In genomic region chr1:130743775-130744174, GRCm38 (mm10) we compare ENCODE assay signal across 26 mouse cellular contexts. TPM values are rescaled to one million over a fixed set of nuclear protein-coding genes. Genes with fewer than 3 reads are reported as not detected.
DNase-seq lines count a peak whose midpoint lies in the region; ATAC-seq lines count a peak whose summit lies in the region.
"Had no signal": no experiment of that assay in that cellular context is flagged by ENCODE, and none has a peak within 500 bp of the region (broad histone marks: within the 10 kb centered on the region; RNA-seq: fewer than 3 reads in every experiment).

No protein-coding gene starts in this region.

- DNase-seq in heart, postnatal 14 days = no peak
- peak; percentile 36 for DNase-seq in thymus, postnatal 0 days (ENCODE audit: low spot score)
- DNase-seq in thymus, adult 18-20 months = no peak
- no peak for DNase-seq in spleen, postnatal 10 days (ENCODE audit: low spot score in 2 of 2)
- DNase-seq: adrenal gland, adult 8-10 months; cerebellum, adult 11 months; cerebellum, postnatal 14 days; embryo, embryonic 11 days; gastrocnemius, postnatal 36 days; lung, postnatal 14 days; right cerebral cortex, postnatal 25 days had no signal

- H3K4me3 ChIP-seq in heart, embryonic 11.5 days (ENCODE audit: low read depth, low read length) = no peak overlapping the region
- no peak overlapping the region for H3K4me3 ChIP-seq in liver, embryonic 16.5 days (ENCODE audit: low read depth, low read length)
- no peak overlapping the region for H3K4me3 ChIP-seq in midbrain, embryonic 13.5 days (replicated peaks)
- H3K4me3 ChIP-seq: forebrain, embryonic 12.5 days; heart, embryonic 12.5 days had no signal

- H3K9ac ChIP-seq in heart, embryonic 11.5 days (ENCODE audit: low read depth, low read length) = no peak overlapping the region
- peak overlapping the region; percentile 44 for H3K9ac ChIP-seq in liver, embryonic 16.5 days (ENCODE audit: low read depth, low read length)
- H3K9ac ChIP-seq in midbrain, embryonic 13.5 days (replicated peaks) = no peak overlapping the region
- H3K9ac ChIP-seq: forebrain, embryonic 12.5 days; heart, embryonic 12.5 days had no signal

- no peaks in the 10 kb centered on the region for H3K9me3 ChIP-seq in heart, embryonic 11.5 days (replicated peaks; ENCODE audit: control insufficient read depth, low read length)
- H3K9me3 ChIP-seq in liver, embryonic 16.5 days (replicated peaks; ENCODE audit: control insufficient read depth, low read length) = no peaks in the 10 kb centered on the region
- no peaks in the 10 kb centered on the region for H3K9me3 ChIP-seq in midbrain, embryonic 13.5 days
- H3K9me3 ChIP-seq: forebrain, embryonic 12.5 days; heart, embryonic 12.5 days had no signal

- peaks cover 15% of the 10 kb centered on the region for H3K4me1 ChIP-seq in heart, embryonic 11.5 days (ENCODE audit: control insufficient read depth, insufficient read depth, low read length)
- peaks cover 77% of the 10 kb centered on the region for H3K4me1 ChIP-seq in liver, embryonic 16.5 days (ENCODE audit: control insufficient read depth, low read depth, low read length)
- no peaks in the 10 kb centered on the region for H3K4me1 ChIP-seq in midbrain, embryonic 13.5 days (replicated peaks)
- H3K4me1 ChIP-seq: forebrain, embryonic 12.5 days had no signal

- peak overlapping the region; percentile 29; the same call in 1 of the 2 replicates for H3K27ac ChIP-seq in heart, embryonic 11.5 days (ENCODE audit: low read depth, low read length)
- peak overlapping the region; percentile 97 for H3K27ac ChIP-seq in liver, embryonic 16.5 days (ENCODE audit: low read length)
- no peak overlapping the region for H3K27ac ChIP-seq in midbrain, embryonic 13.5 days
- H3K27ac ChIP-seq: forebrain, embryonic 12.5 days; kidney, postnatal 0 days had no signal

- no peak overlapping the region for H3K4me2 ChIP-seq in heart, embryonic 11.5 days
- peak overlapping the region; percentile 53 for H3K4me2 ChIP-seq in liver, embryonic 16.5 days (ENCODE audit: low read depth, low read length)
- no peak overlapping the region for H3K4me2 ChIP-seq in midbrain, embryonic 13.5 days (replicated peaks)
- H3K4me2 ChIP-seq: forebrain, embryonic 12.5 days; heart, embryonic 12.5 days had no signal

- no peaks in the 10 kb centered on the region for H3K27me3 ChIP-seq in heart, embryonic 11.5 days (ENCODE audit: control insufficient read depth, insufficient read depth, low read length)
- no peaks in the 10 kb centered on the region for H3K27me3 ChIP-seq in liver, embryonic 16.5 days (ENCODE audit: control insufficient read depth, insufficient read depth, low read depth, low read length)
- no peaks in the 10 kb centered on the region for H3K27me3 ChIP-seq in midbrain, embryonic 13.5 days
- H3K27me3 ChIP-seq: forebrain, embryonic 12.5 days; heart, embryonic 12.5 days had no signal

- whole genome bisulfite sequencing in heart, embryonic 11.5 days (ENCODE audit: insufficient replicate concordance) = 61% methylated on average over 1 of the region's 1 CpGs
- 38% methylated on average over 1 of the region's 1 CpGs for WGBS in liver, embryonic 16.5 days (ENCODE audit: insufficient replicate concordance)
- WGBS in midbrain, embryonic 13.5 days = 100% methylated on average over 1 of the region's 1 CpGs

- H3K36me3 ChIP-seq in heart, embryonic 11.5 days (ENCODE audit: control insufficient read depth, insufficient read depth, low read length) = no peaks in the 10 kb centered on the region
- peaks cover 8% of the 10 kb centered on the region; the same call in 1 of the 2 replicates for H3K36me3 ChIP-seq in liver, embryonic 16.5 days (ENCODE audit: control insufficient read depth, insufficient read depth)
- H3K36me3 ChIP-seq in midbrain, embryonic 13.5 days = no peaks in the 10 kb centered on the region
- H3K36me3 ChIP-seq: forebrain, embryonic 12.5 days; heart, embryonic 12.5 days had no signal

- no peak for ATAC-seq in heart, embryonic 11.5 days (replicated peaks; ENCODE audit: insufficient number of reproducible peaks, low FRiP score, low TSS enrichment)
- no peak for ATAC-seq in liver, embryonic 16.5 days (ENCODE audit: low read depth)
- ATAC-seq in inflammation-experienced regulatory T-cells, adult 6 months = no peak
- no peak for ATAC-seq in midbrain, embryonic 13.5 days

- intact Hi-C loops in heart, postnatal 14 days (cut with DNase I) = no loop called here

RNA-seq across cellular contexts. Expression of gene AA986860, which starts 12.0 kb away (rescaled TPM):
- polyA plus RNA-seq in heart, embryonic 11.5 days (2014; fragmentation: Nextera tagmentation; extraction: Ambion mirVana) = 0.69 and 1.2 TPM in 2 replicates
- under 1 TPM; 0.57 to 0.73 TPM for total RNA-seq in heart, postnatal 14 days (2021)
- polyA plus RNA-seq in thymus, postnatal 0 days (2015; fragmentation: Nextera tagmentation; extraction: Ambion mirVana) = 0.75 and 1.1 TPM in 2 replicates
- 6.2 and 7.3 TPM in 2 replicates for polyA plus RNA-seq in liver, embryonic 16.5 days (2015; fragmentation: Nextera tagmentation; extraction: Ambion mirVana)
- under 1 TPM in 1 of 3 experiments, not detected in 2; 0.36 TPM for polyA plus RNA-seq in inflammation-experienced regulatory T-cells, adult 6 months (2017; shearing (Covaris generic))
- 0.43 and 0.71 TPM in 2 replicates for polyA plus RNA-seq in midbrain, embryonic 13.5 days (2015; fragmentation: Nextera tagmentation; extraction: Ambion mirVana)

RNA-seq across cellular contexts. Expression of gene Pfkfb2, which starts 14.7 kb away (rescaled TPM):
- 4.8 and 5.4 TPM in 2 replicates for polyA plus RNA-seq in heart, embryonic 11.5 days (2014; fragmentation: Nextera tagmentation; extraction: Ambion mirVana)
- 10 to 100 TPM; 65.7 to 70.8 TPM for total RNA-seq in heart, postnatal 14 days (2021)
- polyA plus RNA-seq in thymus, postnatal 0 days (2015; fragmentation: Nextera tagmentation; extraction: Ambion mirVana) = 3.6 and 3.8 TPM in 2 replicates
- polyA plus RNA-seq in liver, embryonic 16.5 days (2015; fragmentation: Nextera tagmentation; extraction: Ambion mirVana) = 5.1 and 5.2 TPM in 2 replicates
- 1 to 10 TPM in 2 of 3 experiments, under 1 TPM in 1; 0.68 to 4.3 (median 2.6) TPM for polyA plus RNA-seq in inflammation-experienced regulatory T-cells, adult 6 months (2017; shearing (Covaris generic))
- polyA plus RNA-seq in midbrain, embryonic 13.5 days (2015; fragmentation: Nextera tagmentation; extraction: Ambion mirVana) = 21.3 and 21.5 TPM in 2 replicates

RNA-seq across cellular contexts. Expression of gene Yod1, which starts 26.6 kb away (rescaled TPM):
- polyA plus RNA-seq in heart, embryonic 11.5 days (2014; fragmentation: Nextera tagmentation; extraction: Ambion mirVana) = 6.5 and 11.1 TPM in 2 replicates
- total RNA-seq in heart, postnatal 14 days (2021) = 1 to 10 TPM; 6.3 to 6.6 TPM
- 14.8 and 17.2 TPM in 2 replicates for polyA plus RNA-seq in thymus, postnatal 0 days (2015; fragmentation: Nextera tagmentation; extraction: Ambion mirVana)
- 40.7 and 43.1 TPM in 2 replicates for polyA plus RNA-seq in liver, embryonic 16.5 days (2015; fragmentation: Nextera tagmentation; extraction: Ambion mirVana)
- polyA plus RNA-seq in inflammation-experienced regulatory T-cells, adult 6 months (2017; shearing (Covaris generic)) = 10 to 100 TPM; 15.7 to 23.2 (median 19.5) TPM
- polyA plus RNA-seq in midbrain, embryonic 13.5 days (2015; fragmentation: Nextera tagmentation; extraction: Ambion mirVana) = 20.5 and 23.5 TPM in 2 replicates

RNA-seq across cellular contexts. Expression of gene Gm29427, which starts 28.2 kb away (rescaled TPM):
- polyA plus RNA-seq in heart, embryonic 11.5 days (2014; fragmentation: Nextera tagmentation; extraction: Ambion mirVana) = not detected in 2 replicates
- not detected for total RNA-seq in heart, postnatal 14 days (2021)
- polyA plus RNA-seq in thymus, postnatal 0 days (2015; fragmentation: Nextera tagmentation; extraction: Ambion mirVana) = not detected in 2 replicates
- polyA plus RNA-seq in liver, embryonic 16.5 days (2015; fragmentation: Nextera tagmentation; extraction: Ambion mirVana) = not detected in 2 replicates
- not detected for polyA plus RNA-seq in inflammation-experienced regulatory T-cells, adult 6 months (2017; shearing (Covaris generic))
- polyA plus RNA-seq in midbrain, embryonic 13.5 days (2015; fragmentation: Nextera tagmentation; extraction: Ambion mirVana) = 0.09 TPM in 1 of 2 replicates, not detected in the other
- total RNA-seq: gastrocnemius, postnatal 36 days; hematopoietic stem cell, adult 5-6 weeks; layer of hippocampus, adult 18-20 months; left cerebral cortex, postnatal 36 days; liver, adult 2 months; megakaryocyte-erythroid progenitor cell, adult 5-6 weeks; monocyte, adult 5-6 weeks had no signal
- polyA plus RNA-seq: brain, embryonic 14.5 days; forebrain, embryonic 12.5 days; heart, embryonic 12.5 days; kidney, postnatal 0 days; liver, adult 2 months; neural tube, embryonic 14.5 days had no signal

RNA-seq across cellular contexts. Expression of gene Fcamr, which starts 56.9 kb away (rescaled TPM):
- 0.09 TPM in 1 of 2 replicates, not detected in the other for polyA plus RNA-seq in heart, embryonic 11.5 days (2014; fragmentation: Nextera tagmentation; extraction: Ambion mirVana)
- total RNA-seq in heart, postnatal 14 days (2021) = under 1 TPM; 0.17 to 0.41 TPM
- 0.06 TPM in 1 of 2 replicates, not detected in the other for polyA plus RNA-seq in thymus, postnatal 0 days (2015; fragmentation: Nextera tagmentation; extraction: Ambion mirVana)
- polyA plus RNA-seq in liver, embryonic 16.5 days (2015; fragmentation: Nextera tagmentation; extraction: Ambion mirVana) = not detected in 2 replicates
- under 1 TPM in 1 of 3 experiments, not detected in 2; 0.19 TPM for polyA plus RNA-seq in inflammation-experienced regulatory T-cells, adult 6 months (2017; shearing (Covaris generic))
- not detected in 2 replicates for polyA plus RNA-seq in midbrain, embryonic 13.5 days (2015; fragmentation: Nextera tagmentation; extraction: Ambion mirVana)
- total RNA-seq: hematopoietic stem cell, adult 5-6 weeks; layer of hippocampus, adult 18-20 months; left cerebral cortex, postnatal 36 days; megakaryocyte-erythroid progenitor cell, adult 5-6 weeks; monocyte, adult 5-6 weeks had no signal
- polyA plus RNA-seq: forebrain, embryonic 12.5 days; neural tube, embryonic 14.5 days had no signal
